Mouse (Mus musculus): Measurements from ENCODE around the gene Chaf1a.
"Not testable (repeated sequence)": the region's sequence is repeated elsewhere in the genome, so short reads cannot be mapped to it uniquely, and the experiment has no call there.

GRCm38 (mm10) chr17:56106436-56106835, 66.2 kb downstream of the Chaf1a start:
- not testable (repeated sequence) for TF ChIP-seq GATA1 (IDR thresholded peaks at IDR 0.05; ENCODE audit: borderline replicate concordance, low read length); FLI1 (IDR thresholded peaks at IDR 0.05; ENCODE audit: low read length)
